Mouse (Mus musculus) heart, adult 2 months (tissue): ENCODE data around the gene Stmnd1. TPM values are rescaled to one million over a fixed set of nuclear protein-coding genes. Genes with fewer than 3 reads are reported as not detected.
A peak's percentile ranks its signal among the peaks of the same experiment; 100 is the strongest.
"Not testable (repeated sequence)": the region's sequence is repeated elsewhere in the genome, so short reads cannot be mapped to it uniquely, and the experiment has no call there.

Source experiments
- DNase-seq, 2 experiments: peaks; one replicate each; pipeline ENCODE4 v3.0.0; 2021
- H3K27ac ChIP-seq: fragments of 200-600 bp; 2 replicates; pipeline ENCODE4 v1.8.1; 2022
- H3K27me3 ChIP-seq: fragments of 200-500 bp; 2 replicates; pipeline ENCODE4 v1.6.1; 2012; ENCODE audit warnings: mild to moderate bottlenecking, low read length, inconsistent platforms, mixed read lengths; ENCODE audit not compliant: control insufficient read depth, insufficient read depth
- H3K36me3 ChIP-seq: fragments of 200-500 bp; 2 replicates; pipeline ENCODE4 v1.6.1; 2012; ENCODE audit warnings: low read length, inconsistent platforms; ENCODE audit not compliant: control insufficient read depth, insufficient read depth
- H3K4me1 ChIP-seq: fragments of 200-500 bp; 2 replicates; pipeline ENCODE4 v1.6.1; 2011; ENCODE audit warnings: low read length; ENCODE audit not compliant: control insufficient read depth, insufficient read depth
- H3K4me3 ChIP-seq: fragments of 200-600 bp; 2 replicates; pipeline ENCODE4 v1.8.1; 2022
- H3K79me2 ChIP-seq: fragments of 200-500 bp; replicated peaks from 2 replicates; pipeline ENCODE4 v1.6.1; 2012; ENCODE audit warnings: mild to moderate bottlenecking, inconsistent platforms, low read length, moderate library complexity, mixed read lengths; ENCODE audit not compliant: control insufficient read depth, insufficient read depth
- H3K9ac ChIP-seq: fragments of 200-500 bp; 2 replicates; pipeline ENCODE4 v1.6.1; 2012; ENCODE audit warnings: low read depth, mild to moderate bottlenecking, control low read depth, inconsistent platforms, low read length, mixed read lengths
- CTCF ChIP-seq: fragments of 200-600 bp; IDR thresholded peaks from 2 replicates; pipeline ENCODE4 v1.8.1; 2022; ENCODE audit warnings: antibody characterized with exemption, mild to moderate bottlenecking, moderate library complexity
- EP300 ChIP-seq: fragments of 200-500 bp; IDR thresholded peaks from 2 replicates; pipeline ENCODE4 v1.6.1; 2011; ENCODE audit warnings: low read depth, low read length, control low read depth; ENCODE audit not compliant: insufficient read depth
- POLR2A ChIP-seq: fragments of 200-500 bp; IDR thresholded peaks from 2 replicates; pipeline ENCODE4 v1.6.1; 2011; ENCODE audit warnings: mild to moderate bottlenecking, low read depth, low read length, control low read depth; ENCODE audit not compliant: insufficient read depth
- WGBS: fragments of 180-500 bp; shearing (Covaris S2); methylation state at CpG from one replicate; pipeline ENCODE4 v1.1.7; 2018; 5-methylcytosine and 5-hydroxymethylcytosine counted together
- intact Hi-C: fragments of 180-260 bp; cut with DNase I; formaldehyde crosslinking; loops from one replicate; pipeline ENCODE4 v1.15.1; 2025
- polyA plus RNA-seq: library from polyadenylated mRNA; depleted of rRNA; stranded (reverse); fragments of >200 nt; gene quantifications from 2 replicates; pipeline ENCODE4 v1.2.3, GENCODE M21; 2012
- total RNA-seq, 2 experiments: library from RNA; stranded (reverse); gene quantifications; 2 replicates each; pipeline ENCODE4 v1.2.3; 2021

Stmnd1 gene
- total and polyA plus RNA-seq, 3 experiments: 0.39 to 0.47 (median 0.47) TPM

DNA sequence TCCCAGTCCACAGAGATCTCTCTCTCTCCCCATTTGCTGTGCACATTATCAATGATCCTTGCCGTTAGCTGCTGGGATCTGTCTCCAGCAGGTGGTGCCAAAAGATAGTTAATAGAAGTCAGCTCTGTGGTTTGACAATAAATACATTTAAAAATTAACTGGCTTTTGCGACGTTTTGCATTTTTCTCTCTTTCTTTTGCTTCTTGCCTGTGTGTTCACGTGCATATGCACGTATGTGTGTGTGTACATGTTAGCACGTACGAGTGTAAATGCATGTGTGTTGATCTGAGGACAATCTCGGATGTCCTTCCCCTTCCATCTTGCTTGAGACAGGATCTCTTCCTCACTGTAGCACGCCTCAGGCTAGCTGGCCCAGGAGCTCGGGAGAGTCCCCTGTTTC is 37.3 kb downstream of the Stmnd1 start:
- no peak overlapping the region for H3K4me3 ChIP-seq
- no peak overlapping the region for H3K9ac ChIP-seq
- peak; percentile 21 to 24 for DNase-seq
- no peak overlapping the region for H3K27ac ChIP-seq
- intact Hi-C loops: loop anchor here (1.0 to 2.0 kb wide), 2 partner anchors 353 to 488 kb away; no protein-coding TSS in a partner anchor
- no peak for TF ChIP-seq POLR2A
- no peak for TF ChIP-seq EP300
- peak; percentile 84 for TF ChIP-seq CTCF
- WGBS: 37% methylated on average over 10 of the region's 10 CpGs
- H3K4me1 ChIP-seq: no peaks in the 10 kb centered on the region
- no peaks in the 10 kb centered on the region for H3K36me3 ChIP-seq
- H3K79me2 ChIP-seq: no peaks in the 10 kb centered on the region
- no peaks in the 10 kb centered on the region for H3K27me3 ChIP-seq

- 76% methylated on average over 5 of the region's 5 CpGs for WGBS
- no peaks in the 10 kb centered on the region for H3K27me3 ChIP-seq
Measured at GRCm38 (mm10) chr13:46313176-46313575, 39.7 kb downstream of the Stmnd1 start.

GRCm38 (mm10) chr13:46315165-46315564 is 41.6 kb downstream of the Stmnd1 start:
- no peaks in the 10 kb centered on the region for H3K4me1 ChIP-seq
- WGBS: 84% methylated on average over 7 of the region's 7 CpGs
- H3K79me2 ChIP-seq: no peaks in the 10 kb centered on the region
- TF ChIP-seq POLR2A: no peak
- no peak for TF ChIP-seq CTCF
- no peak for TF ChIP-seq EP300
- H3K36me3 ChIP-seq: no peaks in the 10 kb centered on the region
- H3K9ac ChIP-seq: no peak overlapping the region
- intact Hi-C loops: no loop called here
- H3K27ac ChIP-seq: no peak overlapping the region
- DNase-seq: no peak
- no peaks in the 10 kb centered on the region for H3K27me3 ChIP-seq
- H3K4me3 ChIP-seq: no peak overlapping the region

More at GRCm38 (mm10) chr13:46313176-46313575, 39.7 kb downstream of the Stmnd1 start:
- no peak for DNase-seq
- H3K4me3 ChIP-seq: no peak overlapping the region
- no peak overlapping the region for H3K9ac ChIP-seq
- H3K79me2 ChIP-seq: no peaks in the 10 kb centered on the region
- intact Hi-C loops: no loop called here
- TF ChIP-seq EP300 (no peak), POLR2A (no peak), CTCF (no peak)
- H3K36me3 ChIP-seq: no peaks in the 10 kb centered on the region
- H3K27ac ChIP-seq: no peak overlapping the region
- no peaks in the 10 kb centered on the region for H3K4me1 ChIP-seq

GRCm38 (mm10) chr13:46326351-46326985 is 52.9 kb downstream of the Stmnd1 start:
- intact Hi-C loops: no loop called here
- WGBS: 69% methylated on average over 4 of the region's 4 CpGs
- TF ChIP-seq CTCF (no peak), EP300 (no peak), POLR2A (no peak)
- no peaks in the 10 kb centered on the region for H3K36me3 ChIP-seq
- no peak overlapping the region for H3K27ac ChIP-seq
- no peaks in the 10 kb centered on the region for H3K27me3 ChIP-seq
- H3K4me3 ChIP-seq: no peak overlapping the region
- H3K9ac ChIP-seq: no peak overlapping the region
- no peaks in the 10 kb centered on the region for H3K79me2 ChIP-seq
- no peak for DNase-seq
- no peaks in the 10 kb centered on the region for H3K4me1 ChIP-seq

DNA sequence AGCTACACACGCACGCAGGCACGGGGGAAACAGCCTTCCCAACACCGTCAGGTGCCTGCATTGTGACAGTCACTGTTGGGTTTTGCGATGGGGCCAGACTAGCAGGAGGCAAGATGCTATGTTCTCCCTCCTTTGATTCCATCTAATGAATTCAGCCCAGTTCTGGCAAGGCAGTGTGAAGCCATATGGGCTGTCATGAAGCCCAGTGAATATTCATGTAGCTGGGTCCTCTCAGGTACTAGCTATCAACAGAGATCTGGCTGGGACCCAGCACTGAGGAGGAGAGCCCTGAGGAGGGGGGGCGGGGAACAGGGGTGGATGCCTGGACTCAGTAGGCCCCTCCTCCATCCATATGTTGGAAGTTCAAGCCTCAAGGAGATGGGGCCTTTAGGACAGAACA is 61.5 kb downstream of the Stmnd1 start:
- H3K27me3 ChIP-seq: no peaks in the 10 kb centered on the region
- WGBS: 77% methylated on average over 6 of the region's 6 CpGs
- no peaks in the 10 kb centered on the region for H3K4me1 ChIP-seq
- no peak for DNase-seq
- no peaks in the 10 kb centered on the region for H3K79me2 ChIP-seq
- intact Hi-C loops: no loop called here
- H3K27ac ChIP-seq: no peak overlapping the region
- TF ChIP-seq POLR2A (no peak), EP300 (no peak), CTCF (no peak)
- no peaks in the 10 kb centered on the region for H3K36me3 ChIP-seq
- H3K9ac ChIP-seq: no peak overlapping the region
- H3K4me3 ChIP-seq: no peak overlapping the region

GRCm38 (mm10) chr13:46336281-46336680 is 62.8 kb downstream of the Stmnd1 start:
- not testable (repeated sequence) for H3K27ac ChIP-seq

More at GRCm38 (mm10) chr13:46336281-46336680, 62.8 kb downstream of the Stmnd1 start:
- 76% methylated on average over 1 of the region's 1 CpGs for WGBS
- H3K4me1 ChIP-seq, H3K36me3 ChIP-seq, intact Hi-C loops, H3K9ac ChIP-seq, H3K4me3 ChIP-seq, DNase-seq, H3K79me2 ChIP-seq, H3K27me3 ChIP-seq: not testable (repeated sequence)
